Comparison of ENCODE assay signal across 11 mouse cellular contexts in genomic region chr16:57423001-57423800, GRCm38 (mm10).
DNase-seq lines count a peak whose midpoint lies in the region; ATAC-seq lines count a peak whose summit lies in the region.
"Had no signal": no experiment of that assay in that cellular context is flagged by ENCODE, and none has a peak within 500 bp of the region (broad histone marks: within the 10 kb centered on the region; RNA-seq: fewer than 3 reads in every experiment).

No protein-coding gene starts in this region.

- peaks cover 5% of the 10 kb centered on the region; the same call in 1 of the 2 replicates for H3K4me1 ChIP-seq in hindbrain, embryonic 14.5 days (replicated peaks; ENCODE audit: control insufficient read depth, insufficient read depth, low read length)

- H3K9me3 ChIP-seq in hindbrain, embryonic 14.5 days (ENCODE audit: control insufficient read depth, low read length): no peaks in the 10 kb centered on the region
- H3K9me3 ChIP-seq: megakaryocyte, embryonic 14.5 days had no signal

- ATAC-seq in erythroid progenitor cell, adult 5-6 weeks (replicated peaks; ENCODE audit: low FRiP score, poor library complexity, severe bottlenecking): no peak
- no peak for ATAC-seq in hindbrain, embryonic 14.5 days (ENCODE audit: low FRiP score)
- ATAC-seq: intestine, embryonic 16.5 days had no signal

- no peak overlapping the region for H3K27ac ChIP-seq in hindbrain, embryonic 14.5 days

- no peak overlapping the region for H3K4me3 ChIP-seq in hindbrain, embryonic 14.5 days (replicated peaks; ENCODE audit: low read length)
- H3K4me3 ChIP-seq: megakaryocyte, embryonic 14.5 days had no signal

- no peaks in the 10 kb centered on the region for H3K36me3 ChIP-seq in hindbrain, embryonic 14.5 days (replicated peaks; ENCODE audit: control insufficient read depth, insufficient read depth)

- DNase-seq in adrenal gland, postnatal 10 days: peak; percentile 33
- DNase-seq in adrenal gland, postnatal 25 days: no peak
- DNase-seq in CD4-positive, CD25-positive, alpha-beta regulatory T cell, adult 2 months (ENCODE audit: low read depth, low spot score): peak; percentile 83
- DNase-seq in kidney, adult 11 months: peak; percentile 58
- peak; percentile 14 to 55 for DNase-seq in monocyte, adult 2 months (ENCODE audit: low read depth in 1 of 2, low spot score in 2 of 2)
- DNase-seq in testis, postnatal 10 days (ENCODE audit: low spot score): no peak
- DNase-seq in hindbrain, embryonic 14.5 days (ENCODE audit: low spot score): no peak
- DNase-seq: cerebellum, adult 9-10 months had no signal

- 48% methylated on average over 6 of the region's 6 CpGs for WGBS in hindbrain, embryonic 14.5 days

- no peak overlapping the region for H3K9ac ChIP-seq in hindbrain, embryonic 14.5 days

- no peak overlapping the region for H3K4me2 ChIP-seq in hindbrain, embryonic 14.5 days (replicated peaks)

- H3K27me3 ChIP-seq in hindbrain, embryonic 14.5 days (ENCODE audit: control insufficient read depth, insufficient read depth, low read length): no peaks in the 10 kb centered on the region
- H3K27me3 ChIP-seq: megakaryocyte, embryonic 14.5 days had no signal

Comparison
In these comparisons a context has a peak if more than half of its experiments do, and no peak if none do; other contexts are left out.
1. DNase-seq: peak in adrenal gland, postnatal 10 days (single experiment), CD4-positive, CD25-positive, alpha-beta regulatory T cell, adult 2 months (single experiment), kidney, adult 11 months (single experiment) and monocyte, adult 2 months (2 of 2); none in adrenal gland, postnatal 25 days (single experiment), testis, postnatal 10 days (single experiment) and hindbrain, embryonic 14.5 days (single experiment).